Mouse (Mus musculus) T-cell, adult 66 days (primary cell): ENCODE measurements around the gene Bag6. TPM values are rescaled to one million over a fixed set of nuclear protein-coding genes. Genes with fewer than 3 reads are reported as not detected.

Experiments
- total RNA-seq, 2 experiments: library from RNA; stranded (reverse); gene quantifications; 3 replicates in 1 of 2; 4 replicates in 1 of 2; pipeline ENCODE4 v1.2.4; 2023

Bag6 gene
- total RNA-seq = 100 to 1,000 TPM; 403 to 408 TPM

DNA sequence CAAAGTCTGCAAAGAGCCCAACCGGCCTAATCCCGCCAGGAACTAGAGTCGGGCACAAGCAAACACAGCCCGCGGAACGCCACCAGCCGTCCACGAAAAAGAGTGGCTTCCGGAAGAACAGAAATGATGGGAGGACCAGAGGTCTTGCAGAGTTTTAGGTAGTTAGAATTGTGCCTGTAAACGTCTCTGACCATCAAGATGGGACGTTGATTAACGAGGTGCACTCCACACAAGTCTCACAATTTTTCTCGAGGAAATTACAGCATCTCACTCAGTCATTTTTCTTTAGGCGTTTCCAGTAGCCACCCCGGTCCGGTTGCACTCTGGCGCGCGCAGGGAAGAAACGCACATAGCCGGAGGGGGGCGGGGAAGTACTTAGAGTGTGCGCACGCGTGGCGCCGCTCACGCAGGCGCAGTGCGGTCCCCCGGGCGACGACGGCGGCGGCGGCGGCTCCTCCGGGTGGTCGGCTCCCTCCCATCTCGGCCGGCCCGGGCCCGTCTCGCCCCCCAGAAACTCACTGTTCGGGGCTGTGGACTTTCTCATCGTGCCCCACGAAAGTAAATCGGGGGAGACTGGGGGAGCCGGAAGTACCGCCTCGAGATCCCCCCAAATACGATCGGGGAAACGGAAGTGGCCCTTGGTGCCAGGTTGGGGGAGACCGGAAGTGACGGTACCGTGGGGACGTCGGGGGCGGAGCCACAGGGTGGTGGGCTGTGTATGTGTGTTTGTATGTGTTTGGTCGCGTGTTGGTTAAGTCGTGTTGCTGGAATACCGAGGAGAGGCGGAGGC, at the start of gene Bag6:
Gene Bag6 (plus strand): TSS at position 378 of the 790 bp plus-strand sequence.

DNA sequence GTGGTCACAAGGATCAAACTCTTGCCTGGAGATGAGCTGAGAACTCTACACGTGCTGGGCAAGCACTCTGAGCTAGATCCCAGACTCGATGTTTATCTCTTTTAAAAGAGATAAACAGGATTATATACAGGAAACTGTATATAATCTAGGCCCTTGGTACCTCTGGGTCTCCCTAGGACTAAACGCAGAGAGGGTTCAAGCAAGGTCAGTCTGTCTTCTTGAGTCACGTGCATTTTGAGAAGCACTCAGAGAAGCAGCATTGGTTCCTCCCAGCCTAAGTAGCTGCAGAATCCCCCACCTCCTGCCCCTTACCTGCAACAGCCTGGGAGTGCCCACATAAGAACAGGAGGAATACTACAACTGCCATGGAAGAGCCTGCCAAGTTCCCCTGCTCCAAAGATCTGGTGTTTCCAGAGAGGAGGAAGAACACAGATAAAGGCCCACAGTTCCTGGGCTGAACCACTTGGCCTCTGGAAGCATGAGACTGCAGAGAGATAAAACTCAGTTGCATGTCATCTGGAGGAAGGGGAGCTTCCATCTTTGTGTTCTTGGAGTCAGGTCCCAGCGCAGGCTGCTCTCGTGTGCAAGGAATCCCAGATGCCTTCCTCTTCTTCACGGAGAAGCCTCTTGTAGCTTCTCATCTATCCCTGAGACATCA, 49.6 kb upstream of the Bag6 start, which contains the start of gene Ly6g6f:
Gene Ly6g6f (minus strand): TSS at position 403 of the 658 bp plus-strand sequence.

GRCm38 (mm10) chr17:35088825-35089644, 45.9 kb upstream of the Bag6 start, which contains the start of gene Abhd16a:
Abhd16a (plus strand) TSS chr17:35089263.

DNA sequence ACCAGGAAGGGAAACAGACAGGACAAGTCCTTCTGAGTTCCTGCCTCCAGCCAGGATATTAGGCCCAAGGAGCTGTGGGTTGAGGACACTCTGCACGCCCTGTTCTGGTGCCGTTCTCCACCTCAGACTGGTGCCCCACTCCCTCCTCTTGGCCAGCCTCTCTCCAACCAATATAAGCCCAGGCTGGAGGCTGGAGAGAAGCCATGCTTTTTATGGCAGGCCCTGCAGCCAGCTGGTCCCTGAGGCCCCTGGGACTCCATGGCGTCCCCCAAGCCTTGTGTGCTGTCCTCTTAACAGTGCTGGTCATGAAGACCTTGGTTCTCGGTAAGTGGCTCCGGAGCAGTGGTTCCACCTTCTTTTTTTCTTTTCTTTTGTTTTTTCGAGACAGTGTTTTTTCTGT, 26.9 kb upstream of the Bag6 start, which contains the start of gene Ly6g5c:
Gene Ly6g5c (plus strand): TSS at position 183 of the 400 bp plus-strand sequence.

DNA sequence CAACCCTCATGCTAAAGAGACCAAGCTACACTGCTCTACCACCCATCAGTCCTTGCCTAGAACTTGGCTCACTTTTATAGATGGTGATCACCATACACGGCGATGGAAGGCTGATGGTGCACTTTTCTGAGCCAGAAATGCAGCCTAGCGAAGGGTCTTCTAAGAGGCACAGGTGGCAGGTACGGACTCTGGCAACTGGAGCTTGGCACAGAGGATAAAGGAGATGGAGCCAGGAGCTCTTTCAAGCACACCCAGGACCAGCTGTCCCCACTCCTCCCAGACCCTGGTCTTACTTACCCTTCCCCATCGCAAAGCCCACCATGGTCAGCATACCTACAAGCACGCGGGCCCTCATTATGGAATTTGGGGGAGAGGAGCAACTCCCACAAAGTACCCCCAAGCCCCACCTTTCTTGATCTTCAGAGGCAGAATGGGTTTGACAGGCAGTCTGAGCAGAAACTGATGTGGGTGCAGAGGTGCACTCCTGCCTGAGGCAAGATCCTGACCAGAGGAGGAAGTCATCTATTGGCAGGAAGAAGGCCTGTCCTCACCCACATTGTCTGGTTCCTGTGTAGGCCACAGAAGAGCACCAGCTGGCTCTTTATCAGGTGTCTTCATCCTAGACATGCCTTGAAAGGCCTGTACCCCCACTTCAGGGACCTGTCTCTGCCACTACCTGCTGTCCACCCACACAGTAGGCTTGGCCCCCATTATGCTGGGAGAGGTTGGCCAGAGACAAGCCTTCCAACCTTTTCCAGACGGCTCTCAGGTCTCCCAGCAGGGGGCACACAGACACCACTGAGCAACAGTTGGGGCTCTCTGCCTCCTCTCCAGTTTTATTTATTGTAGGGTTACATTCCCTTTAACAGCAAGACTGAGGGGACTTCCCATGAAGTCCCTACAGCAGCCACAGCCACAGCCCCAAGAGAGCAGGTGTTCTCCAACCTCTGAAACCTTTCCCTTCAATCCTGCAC, 19.6 kb upstream of the Bag6 start, which contains the start of gene Ly6g5b:
Gene Ly6g5b (minus strand): TSS at position 383 of the 974 bp plus-strand sequence.

DNA sequence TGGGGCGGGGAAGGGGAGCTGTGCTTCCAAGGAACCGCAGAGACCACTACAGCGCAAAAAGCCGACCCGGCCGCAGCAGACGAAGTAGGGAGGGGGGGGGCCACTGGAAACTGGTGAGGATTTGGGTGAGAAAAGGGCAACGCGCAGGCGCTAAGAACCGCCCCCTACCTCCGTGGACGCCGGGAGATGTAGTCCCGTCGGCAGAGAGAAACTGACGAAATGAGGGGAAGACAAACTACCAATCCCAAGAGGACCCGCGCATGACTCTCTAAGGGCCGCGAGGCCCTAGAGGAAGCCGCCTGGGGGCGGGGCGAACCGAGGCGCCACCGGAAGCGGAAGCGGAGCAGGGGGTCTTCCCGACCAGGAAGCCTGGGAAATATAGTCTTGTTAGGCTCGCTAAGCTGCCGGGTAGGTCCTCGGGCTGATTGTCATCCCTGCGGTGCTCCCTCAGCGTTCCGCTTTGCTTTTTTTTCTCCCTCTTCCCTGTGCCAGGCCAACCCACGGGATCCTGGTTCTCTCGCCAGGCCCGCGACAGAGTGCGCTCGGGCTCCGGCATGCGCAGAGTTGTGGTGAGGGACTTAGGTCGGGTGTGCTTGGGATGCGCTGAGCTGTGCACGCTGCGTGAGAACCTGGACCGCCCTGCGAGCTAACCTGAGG, 13.7 kb upstream of the Bag6 start, which contains the start of gene Gpank1:
Gene Gpank1 (plus strand): TSS at position 313 of the 657 bp plus-strand sequence.

GRCm38 (mm10) chr17:35121871-35122303, 13.1 kb upstream of the Bag6 start, which contains the start of gene Csnk2b:
Csnk2b (minus strand) TSS chr17:35122053.

GRCm38 (mm10) chr17:35126206-35126611, 8.8 kb upstream of the Bag6 start, which contains the start of gene D17H6S53E:
D17H6S53E (plus strand) TSS chr17:35126373.

GRCm38 (mm10) chr17:35131500-35132173, 3.3 kb upstream of the Bag6 start, which contains the start of gene Apom:
Apom (minus strand) TSS chr17:35132050.

DNA sequence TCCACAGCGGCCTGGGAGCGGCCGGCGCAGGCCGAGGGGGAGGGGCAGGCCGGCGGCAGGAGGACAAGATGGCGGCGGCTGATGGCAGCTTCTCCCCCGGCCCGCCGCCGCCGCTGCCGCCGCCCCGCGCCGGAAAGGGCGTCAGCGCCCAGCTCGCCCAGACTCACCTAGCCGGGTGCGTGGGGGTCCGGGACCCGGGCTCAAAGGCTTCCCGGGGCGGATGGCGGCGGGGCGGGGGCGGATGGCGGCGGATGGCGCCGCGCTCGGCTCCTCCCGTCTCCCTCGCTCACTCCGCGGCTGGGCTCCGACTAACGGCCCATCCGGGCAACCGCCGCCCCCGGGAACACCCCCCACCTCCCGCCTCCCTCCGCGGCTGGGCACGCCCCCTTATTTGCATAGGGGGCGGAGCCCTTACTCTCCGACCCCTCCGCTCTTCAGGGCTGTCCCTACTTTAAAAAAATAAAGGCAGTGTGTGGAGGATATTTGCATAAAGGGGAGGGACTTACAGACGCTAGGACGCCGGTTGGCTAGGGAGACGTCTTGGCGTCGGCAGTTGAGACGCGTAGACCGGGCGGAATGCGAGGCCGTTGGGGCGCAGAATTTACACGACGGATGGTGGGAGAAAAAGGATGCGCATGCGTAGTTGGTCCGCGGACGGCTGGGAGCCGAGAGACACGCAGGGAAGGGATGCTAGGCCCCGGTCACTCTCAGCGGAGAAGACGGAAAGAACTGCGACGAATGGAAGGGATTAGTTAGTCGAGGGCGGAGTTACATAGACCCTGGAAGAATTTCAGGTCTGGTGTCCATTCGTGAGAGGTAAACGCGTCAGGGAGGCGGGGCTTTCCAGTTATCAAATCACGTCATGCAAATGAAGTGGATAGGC, 29.8 kb downstream of the Bag6 start, which contains the start of gene Prrc2a:
Gene Prrc2a (minus strand): TSS at position 330 of the 883 bp plus-strand sequence.

DNA sequence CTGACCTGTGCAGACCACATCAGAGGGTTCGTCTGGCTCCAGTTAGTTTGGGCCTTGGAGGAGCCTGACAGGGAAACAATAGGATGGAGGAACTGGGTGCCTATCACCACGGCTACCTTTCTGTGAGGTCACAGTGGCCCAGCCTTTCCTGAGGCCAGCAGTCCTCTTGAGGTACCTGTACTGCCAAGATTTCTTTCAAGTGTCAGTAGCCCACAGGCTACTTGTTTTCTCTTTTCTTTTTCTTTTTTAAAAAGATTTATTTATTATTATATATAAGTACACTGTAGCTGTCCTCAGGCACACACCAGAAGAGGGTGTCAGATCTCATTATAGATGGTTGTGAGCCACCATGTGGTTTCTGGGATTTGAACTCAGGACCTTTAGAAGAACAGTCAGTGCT, 41.0 kb downstream of the Bag6 start, which contains the start of gene Aif1:
Gene Aif1 (minus strand): TSS at position 101 of the 400 bp plus-strand sequence.

GRCm38 (mm10) chr17:35187959-35188610, 53.1 kb downstream of the Bag6 start, which contains the start of gene Lst1:
Lst1 (minus strand) TSS chr17:35188439.

DNA sequence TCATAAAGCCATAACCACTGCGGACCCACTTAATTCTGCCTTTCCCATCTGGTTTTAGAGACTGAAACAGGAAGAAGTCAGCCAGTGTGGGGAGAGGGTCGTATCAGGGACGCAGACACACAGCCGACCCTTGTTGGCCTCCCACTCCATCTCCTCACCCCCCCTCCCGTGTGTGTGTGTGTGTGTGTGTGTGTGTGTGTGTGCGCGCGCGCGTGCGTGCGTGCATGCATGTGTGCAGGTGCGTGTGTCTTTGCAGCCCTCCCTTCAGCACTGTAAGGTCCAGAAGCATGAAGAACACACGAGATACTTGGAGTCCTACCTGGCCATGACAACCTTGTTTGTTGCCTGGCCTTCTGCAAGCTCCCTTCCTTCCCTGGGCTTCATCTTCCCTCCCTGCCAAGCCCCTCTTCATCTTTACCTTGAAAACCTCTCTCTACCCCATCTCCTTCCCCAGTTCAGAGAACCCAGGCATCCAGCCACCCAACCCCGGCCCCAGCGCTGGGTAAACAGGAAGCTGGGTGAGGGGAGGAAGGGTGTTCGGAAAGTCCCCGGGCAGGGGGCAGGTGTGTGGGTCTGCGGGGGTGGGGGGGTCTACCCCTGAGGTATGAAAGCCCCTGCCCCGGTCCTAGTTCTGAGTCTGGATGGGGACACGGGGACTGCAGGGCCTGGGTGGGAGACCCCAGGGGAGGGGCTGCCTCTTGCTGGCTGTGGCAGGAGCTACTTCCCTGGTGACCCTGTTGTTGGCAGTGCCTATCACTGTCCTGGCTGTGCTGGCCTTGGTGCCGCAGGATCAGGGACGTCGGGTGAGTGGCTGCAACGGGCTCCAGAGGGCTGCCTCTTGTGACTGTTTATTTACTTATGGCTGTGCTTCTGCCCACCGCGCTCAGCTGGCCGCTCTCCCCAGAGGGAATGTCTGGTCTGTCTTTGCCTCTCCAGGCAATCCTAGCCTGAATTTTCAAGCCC, 59.2 kb downstream of the Bag6 start, which contains the start of gene Ltb:
Gene Ltb (plus strand): TSS at position 559 of the 963 bp plus-strand sequence.

